Mouse (Mus musculus): Measurements from ENCODE around the gene Auts2. TPM values are rescaled to one million over a fixed set of nuclear protein-coding genes. Genes with fewer than 3 reads are reported as not detected.

Gene Auts2
- total RNA-seq, 2 experiments from 2014 or later, result 103 to 156 TPM

DNA sequence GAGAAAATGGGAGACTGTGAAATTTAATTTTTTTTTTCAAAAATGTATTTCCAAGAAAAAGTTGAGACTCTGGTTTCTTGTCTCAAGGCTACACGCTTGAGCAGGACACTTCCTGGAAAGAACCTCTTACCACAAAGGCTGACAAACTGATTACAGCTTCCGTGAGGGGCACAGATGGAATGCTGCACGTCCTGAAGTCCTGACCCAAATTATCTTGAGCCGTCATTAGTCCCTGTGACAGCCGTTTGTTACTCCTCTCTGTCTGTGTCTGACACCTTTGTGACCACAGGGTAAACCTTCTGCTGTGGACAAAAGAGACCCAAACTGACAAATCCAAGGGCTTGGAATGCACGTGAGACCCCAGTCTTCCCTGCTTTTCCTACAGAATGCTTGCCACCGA is 587.1 kb downstream of the Auts2 start:
- no peak for DNase-seq (ENCODE audit: extremely low spot score in 1 of 2, low spot score in 1 of 2)

DNA sequence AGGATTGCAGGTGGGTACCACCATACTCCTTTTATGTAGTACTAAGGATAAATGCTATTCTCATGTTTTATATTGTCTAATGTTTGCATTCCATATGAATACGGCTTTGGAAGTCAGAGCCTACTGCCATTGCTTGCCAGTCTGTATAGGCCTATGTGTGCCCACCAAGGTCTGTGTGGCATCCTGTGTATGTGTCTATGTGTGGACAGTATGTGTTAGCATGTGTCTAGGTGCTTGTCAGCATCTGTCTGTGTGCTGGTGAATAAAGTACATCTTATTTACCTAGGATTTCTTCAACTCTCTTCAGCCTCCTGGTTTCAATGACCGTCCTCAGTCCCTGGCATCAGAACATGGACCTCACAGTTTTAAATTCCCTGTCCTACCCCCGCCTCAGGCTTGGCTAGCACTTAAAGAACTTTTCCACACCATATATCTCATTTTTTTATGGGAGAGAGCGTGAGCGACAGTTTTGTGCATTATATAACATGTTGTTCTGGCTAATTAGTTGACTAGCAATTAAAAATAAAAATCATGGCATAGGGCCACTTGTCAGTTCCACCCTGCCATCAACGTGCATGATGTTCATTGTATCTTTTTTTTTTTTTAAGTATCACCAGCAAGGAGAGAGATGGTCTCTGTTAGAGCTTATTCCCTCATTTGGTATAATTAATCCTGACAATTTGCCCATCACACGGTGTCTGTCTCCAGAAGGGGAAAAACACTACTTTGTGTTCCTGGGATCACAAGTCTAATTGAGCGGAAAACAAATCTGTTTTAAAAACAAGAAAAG is 587.7 kb downstream of the Auts2 start:
- no peak for DNase-seq (ENCODE audit: extremely low spot score in 1 of 2, low spot score in 1 of 2)

DNA sequence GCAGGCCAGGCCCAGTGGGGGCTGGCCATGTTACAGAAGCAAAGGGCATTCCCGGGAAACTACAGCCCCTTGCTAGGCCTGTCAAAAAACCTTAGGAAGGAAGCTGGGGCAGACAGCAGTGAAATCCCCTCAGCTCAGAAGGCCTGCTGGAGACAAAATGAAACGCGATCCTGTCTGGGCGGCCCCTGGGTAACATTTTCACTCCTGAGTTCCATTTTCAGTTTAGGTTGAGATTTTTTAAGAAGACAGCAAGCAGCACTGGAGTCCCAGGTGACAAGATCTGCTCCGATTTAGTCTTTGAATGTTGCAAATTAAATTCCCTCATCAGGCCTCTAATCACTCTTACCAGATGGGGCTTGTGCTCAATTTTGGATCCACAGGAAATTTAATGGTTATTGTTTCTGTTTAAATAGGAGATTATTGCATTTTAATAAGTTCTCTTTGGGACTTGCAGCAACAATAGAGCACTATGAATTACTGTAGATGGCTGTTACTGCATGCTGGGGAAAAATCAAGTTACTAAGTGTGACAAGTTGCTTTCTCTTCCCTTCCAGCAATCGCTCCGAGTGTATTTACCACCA is 594.5 kb downstream of the Auts2 start:
- no peak for DNase-seq (ENCODE audit: extremely low spot score in 1 of 2, low spot score in 1 of 2)

DNA sequence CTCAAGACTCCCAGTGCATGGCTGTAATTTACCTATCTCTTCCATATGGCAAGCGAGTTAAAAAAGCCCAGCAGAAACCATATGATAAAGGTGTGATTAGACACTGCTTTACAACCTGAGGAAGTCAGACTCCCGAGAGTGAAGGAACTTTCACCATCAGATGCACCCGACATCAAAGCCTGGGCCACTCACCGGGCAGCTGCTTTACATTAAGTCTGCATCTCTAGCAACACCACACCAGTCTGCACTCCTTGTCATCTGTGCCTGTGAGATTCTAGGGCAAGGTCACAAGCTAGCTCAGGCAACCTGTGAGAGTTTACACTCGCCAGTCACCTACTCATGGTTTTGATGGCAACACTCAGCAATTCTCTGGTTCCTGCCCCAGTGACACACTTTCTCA is 596.3 kb downstream of the Auts2 start:
- DNase-seq (ENCODE audit: extremely low spot score in 1 of 2, low spot score in 1 of 2), result no peak

DNA sequence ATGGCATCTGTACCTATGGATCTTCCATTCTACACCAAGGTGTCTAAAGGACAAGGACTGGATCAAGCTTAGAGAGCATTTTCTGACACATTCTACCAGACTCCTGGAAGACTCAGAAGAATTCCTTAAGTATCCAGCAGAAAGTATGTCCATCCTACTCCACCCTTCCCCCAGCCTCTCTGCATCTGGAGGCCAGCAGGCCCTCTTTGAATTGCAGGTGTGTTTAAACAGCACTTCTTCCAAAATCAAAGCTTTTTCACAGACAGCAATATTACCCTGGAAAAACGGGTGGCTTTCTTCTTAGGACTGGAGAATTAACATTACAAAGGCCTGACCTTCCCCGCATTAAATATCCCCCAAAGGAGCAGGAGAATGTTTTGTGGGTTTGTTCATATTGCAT is 598.4 kb downstream of the Auts2 start:
- no peak for DNase-seq (ENCODE audit: extremely low spot score in 1 of 2, low spot score in 1 of 2)

DNA sequence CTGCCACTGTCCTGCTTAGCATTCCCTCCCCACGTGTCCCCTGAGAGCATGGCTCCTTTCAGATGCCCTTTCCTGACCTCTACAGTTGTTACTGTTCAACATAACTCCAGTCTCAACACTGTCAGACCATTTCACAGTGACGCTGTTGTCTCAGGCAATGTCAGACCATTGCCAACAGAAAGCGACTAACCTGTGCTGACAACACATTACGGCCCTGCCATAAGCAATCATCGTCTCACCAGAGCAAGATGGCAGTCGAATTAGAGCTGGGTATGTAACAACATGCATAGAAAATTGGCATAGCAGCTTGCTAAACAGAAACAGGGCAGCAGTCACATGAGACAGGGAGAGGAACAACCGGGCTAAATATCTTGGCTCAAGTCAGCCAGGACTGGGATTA is 614.4 kb downstream of the Auts2 start:
- no peak for DNase-seq (ENCODE audit: extremely low spot score in 1 of 2, low spot score in 1 of 2)

DNA sequence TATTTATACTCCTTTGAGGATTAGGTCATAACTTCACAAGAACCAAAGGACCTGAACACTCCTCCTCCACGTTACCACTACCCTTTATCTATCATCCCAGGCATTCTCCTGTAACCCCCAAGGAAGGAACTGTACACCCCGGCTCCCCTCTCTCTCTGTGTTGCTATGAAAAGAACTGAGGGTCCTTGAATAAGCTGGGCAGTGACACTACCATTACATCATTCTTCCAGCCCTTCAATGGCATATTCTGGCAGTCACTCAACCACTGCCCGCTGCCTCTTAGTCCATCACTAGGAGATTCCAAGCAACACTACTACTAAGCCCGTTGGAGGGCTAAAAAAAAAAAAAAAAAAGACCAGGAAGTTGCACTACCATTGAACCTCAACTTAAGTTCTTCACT is 620.4 kb downstream of the Auts2 start:
- DNase-seq (ENCODE audit: extremely low spot score in 1 of 2, low spot score in 1 of 2), result no peak

DNA sequence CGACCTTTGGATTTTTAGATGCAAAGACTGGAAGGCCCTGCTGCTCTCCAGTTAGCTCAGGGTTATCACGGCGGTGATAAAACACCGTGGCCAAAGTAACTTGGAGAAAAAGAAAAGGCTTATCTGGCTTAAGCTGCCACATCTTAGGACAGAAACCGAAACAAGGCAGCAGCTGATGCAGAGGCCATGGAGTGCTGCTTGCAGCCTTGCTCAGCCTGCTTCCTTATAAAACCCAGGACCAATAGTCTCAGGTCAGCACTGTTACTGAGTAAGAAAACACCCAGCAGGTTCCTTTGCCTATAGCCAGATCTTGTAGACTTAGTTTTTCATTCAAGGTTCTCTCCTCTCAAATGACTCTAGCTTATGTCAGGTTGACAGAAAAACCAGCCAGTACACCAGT is 621.0 kb downstream of the Auts2 start:
- no peak for DNase-seq (ENCODE audit: extremely low spot score in 1 of 2, low spot score in 1 of 2)

DNA sequence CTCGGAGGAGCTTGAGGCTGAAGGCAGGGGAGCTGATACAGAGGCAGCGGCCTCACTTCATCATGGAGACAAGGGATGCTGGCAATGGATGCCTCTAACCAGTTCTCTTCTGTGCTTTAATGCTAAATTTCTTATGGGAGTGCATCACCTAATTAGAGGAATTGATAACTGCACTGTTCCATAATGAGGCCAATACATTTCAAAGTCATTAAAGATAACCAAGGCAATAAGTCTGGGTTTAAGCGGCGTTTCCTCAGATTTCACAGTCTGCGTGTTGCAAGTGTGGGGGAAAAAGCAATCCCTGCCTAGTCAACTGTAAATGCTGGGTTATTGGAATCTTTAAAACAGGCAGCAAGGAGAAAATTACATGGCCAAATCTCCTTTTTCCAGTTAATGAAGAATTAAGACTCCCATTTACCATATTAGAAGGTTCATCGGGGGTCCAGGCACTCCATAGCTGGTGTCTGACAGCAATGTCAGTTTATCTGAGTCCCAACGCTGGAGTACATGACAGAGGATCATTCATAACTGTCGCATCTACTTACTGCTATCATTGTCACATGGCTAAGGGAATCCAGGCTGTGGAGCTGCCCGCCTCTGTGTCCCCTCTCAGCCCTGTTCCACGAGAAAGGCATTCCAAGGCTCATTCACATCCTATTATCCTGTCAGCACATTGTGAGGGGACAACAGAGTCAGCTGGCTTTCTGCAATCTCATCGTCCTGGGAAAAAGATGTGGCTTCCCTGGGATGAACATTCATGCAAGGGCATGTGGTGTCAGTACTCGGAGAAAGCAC is 623.0 kb downstream of the Auts2 start:
- no peak for DNase-seq (ENCODE audit: extremely low spot score in 1 of 2, low spot score in 1 of 2)

DNA sequence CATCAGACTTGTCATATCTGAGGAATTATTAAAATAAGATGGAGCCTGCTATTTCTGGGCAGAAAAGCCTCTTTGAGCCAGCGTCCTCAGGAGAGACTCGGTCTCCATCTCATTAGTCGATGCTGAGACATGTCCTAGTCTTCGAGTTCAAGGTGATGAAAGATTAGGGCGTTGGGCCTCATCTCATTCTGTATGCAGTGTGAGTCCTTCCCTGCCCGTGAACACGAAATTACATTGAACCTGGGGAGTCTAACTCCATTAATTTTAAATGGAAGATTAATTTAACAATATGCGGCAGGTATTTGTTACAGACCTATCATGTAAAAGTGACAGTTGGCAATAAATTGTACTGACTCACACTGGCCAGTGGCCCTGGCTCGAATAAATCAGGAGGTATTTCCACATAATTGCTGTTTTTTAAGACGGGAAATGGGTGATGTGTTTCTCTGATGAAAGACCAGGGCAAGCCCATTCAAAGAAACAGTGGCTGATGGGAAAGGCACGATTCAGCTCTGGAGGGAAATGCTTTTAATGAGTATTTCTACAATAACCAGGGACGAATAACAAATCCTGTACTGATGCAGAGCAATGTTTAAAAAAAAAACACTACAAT is 626.2 kb downstream of the Auts2 start:
- no peak for DNase-seq (ENCODE audit: extremely low spot score in 1 of 2, low spot score in 1 of 2)

DNA sequence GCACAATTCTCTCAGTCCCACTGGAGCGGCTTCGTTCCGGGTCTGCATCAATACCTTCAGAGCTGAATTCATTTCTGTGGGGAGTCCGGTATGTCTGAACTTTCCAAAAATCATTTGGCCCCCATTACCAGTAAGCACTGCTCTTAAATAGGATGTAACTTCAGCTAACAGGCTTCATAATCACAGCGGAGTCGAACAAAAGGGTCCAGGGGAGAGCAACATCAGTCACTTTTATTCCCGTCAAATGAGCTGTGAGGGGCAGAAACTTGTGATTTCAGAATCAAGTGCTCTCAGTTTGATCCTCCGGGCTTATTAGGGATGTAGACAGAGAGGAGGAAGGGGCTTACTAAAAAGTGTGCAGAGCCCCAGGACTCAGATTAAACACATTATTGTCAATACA is 629.6 kb downstream of the Auts2 start:
- no peak for DNase-seq (ENCODE audit: extremely low spot score in 1 of 2, low spot score in 1 of 2)

DNA sequence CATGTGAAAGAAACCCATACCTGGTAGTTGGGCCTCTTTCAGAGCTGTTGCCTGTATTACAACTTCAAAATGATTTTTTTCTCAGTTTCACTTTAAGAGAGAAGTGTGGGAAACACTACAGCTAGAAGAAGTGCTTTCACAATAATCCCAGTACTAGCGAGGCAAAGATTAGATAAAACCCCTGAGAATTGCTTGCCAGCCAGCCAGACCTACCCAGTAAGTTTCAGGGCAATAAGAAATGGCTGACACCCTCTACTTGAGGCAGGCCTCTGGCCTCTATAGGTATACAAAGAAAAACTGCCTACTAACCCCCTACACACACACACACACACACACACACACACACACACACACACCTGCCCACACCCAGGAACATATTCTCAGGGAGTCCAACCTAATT is 630.2 kb downstream of the Auts2 start:
- DNase-seq (ENCODE audit: extremely low spot score in 1 of 2, low spot score in 1 of 2), result no peak

DNA sequence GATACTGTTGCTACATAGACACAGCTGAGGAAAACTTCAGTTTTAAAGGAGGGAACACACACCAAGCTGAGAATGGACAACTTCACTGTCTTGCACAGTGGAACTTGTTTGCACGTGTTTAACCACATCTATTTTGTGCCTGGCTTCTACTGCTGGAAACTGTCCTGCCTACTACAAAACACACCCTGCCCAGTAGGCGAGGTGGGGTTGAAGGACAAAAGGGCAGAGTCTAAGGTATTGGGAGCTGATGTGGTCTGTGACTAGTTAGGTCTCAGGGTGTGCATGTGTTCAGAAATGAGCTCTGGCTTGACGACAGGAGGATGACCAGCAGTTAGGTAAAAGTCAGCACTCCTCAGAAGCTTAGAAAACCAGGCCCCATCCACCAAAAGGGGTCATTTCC is 636.8 kb downstream of the Auts2 start:
- no peak for DNase-seq (ENCODE audit: extremely low spot score in 1 of 2, low spot score in 1 of 2)

DNA sequence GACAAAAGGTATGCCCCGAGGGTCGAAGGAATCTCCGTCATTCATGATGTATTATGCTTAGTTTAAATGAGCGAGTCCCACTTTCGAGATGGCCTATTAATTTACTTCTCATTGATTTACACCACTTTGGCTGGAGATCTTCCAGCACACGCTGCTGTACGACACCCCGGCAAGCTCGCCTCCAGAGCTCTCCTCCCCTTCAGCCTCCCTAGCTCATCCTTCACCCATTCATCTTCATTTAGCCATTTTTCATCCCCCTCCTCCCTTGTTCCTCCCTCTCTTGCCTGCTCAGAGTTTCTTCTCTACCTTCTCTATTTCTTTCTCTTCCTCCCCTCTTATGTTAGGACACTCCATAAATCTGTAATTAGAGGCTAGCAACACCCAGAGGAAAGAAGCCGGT is 638.7 kb downstream of the Auts2 start:
- no peak for DNase-seq (ENCODE audit: extremely low spot score in 1 of 2, low spot score in 1 of 2)

DNA sequence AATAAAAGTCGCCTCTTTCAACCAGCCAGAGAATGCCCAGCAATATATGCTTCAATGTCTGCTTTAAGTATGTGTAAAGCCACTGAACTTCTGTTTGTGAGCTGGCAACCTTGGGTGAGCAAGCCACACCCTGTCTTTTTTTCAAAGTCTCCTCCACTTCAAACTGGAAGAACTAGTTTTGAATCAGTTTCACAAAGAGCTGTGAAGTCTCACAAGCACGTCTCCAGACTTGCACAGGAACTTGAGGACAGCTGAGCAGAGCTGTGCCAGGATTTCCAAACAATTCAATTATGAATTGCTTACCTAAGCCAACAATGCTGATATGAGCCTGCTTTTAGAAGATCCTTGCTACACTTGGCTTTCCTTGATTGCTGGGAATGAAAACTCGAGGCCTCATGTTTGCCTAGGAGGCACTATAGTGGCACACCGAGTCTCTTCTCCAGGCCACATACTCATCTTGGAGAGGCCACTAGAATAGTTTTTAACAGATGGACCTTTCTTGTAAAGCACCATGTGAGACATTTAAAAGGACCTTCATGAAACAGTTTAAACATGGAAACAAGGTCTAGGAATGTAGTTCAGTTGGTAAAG is 645.0 kb downstream of the Auts2 start:
- no peak for DNase-seq (ENCODE audit: extremely low spot score in 1 of 2, low spot score in 1 of 2)

DNA sequence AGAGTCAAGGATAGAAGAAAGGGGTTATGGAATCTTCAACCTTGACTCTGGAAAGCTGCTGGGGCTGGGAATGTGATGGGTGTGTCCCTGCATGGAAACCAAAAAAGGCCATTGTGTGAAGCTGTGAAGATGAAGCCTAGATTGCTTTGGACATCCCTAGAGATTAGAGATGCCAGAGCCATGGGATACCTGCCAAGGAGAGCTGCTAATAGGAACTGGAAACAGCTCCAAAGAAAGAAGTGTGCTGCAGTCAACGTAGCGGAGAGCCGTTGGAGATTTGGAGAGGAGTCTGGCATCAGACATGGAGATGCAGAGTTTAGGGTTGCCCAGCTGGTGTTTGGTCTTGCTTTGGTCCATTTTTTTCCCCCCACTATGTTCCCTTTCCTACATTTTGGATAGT is 656.5 kb downstream of the Auts2 start:
- DNase-seq (ENCODE audit: extremely low spot score in 1 of 2, low spot score in 1 of 2), result no peak

DNA sequence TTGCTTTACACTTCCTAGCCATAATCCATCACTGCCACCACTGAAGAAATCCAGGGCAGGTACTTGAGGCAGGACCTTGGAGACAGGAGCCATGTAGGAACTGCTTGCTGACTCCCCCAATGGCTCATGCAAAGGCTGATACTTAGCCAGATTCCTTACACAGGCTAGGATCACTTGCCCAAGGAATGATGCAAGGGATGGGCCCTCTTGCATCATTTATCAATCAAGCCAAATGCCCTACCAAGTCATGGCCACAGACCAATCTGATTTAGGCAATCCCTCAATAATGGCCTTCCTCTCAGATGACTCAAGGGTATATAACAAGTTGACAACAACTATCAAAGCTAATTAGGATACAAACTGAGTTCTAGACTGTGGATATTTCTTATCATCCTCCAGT is 666.6 kb downstream of the Auts2 start:
- DNase-seq (ENCODE audit: extremely low spot score in 1 of 2, low spot score in 1 of 2), result no peak

DNA sequence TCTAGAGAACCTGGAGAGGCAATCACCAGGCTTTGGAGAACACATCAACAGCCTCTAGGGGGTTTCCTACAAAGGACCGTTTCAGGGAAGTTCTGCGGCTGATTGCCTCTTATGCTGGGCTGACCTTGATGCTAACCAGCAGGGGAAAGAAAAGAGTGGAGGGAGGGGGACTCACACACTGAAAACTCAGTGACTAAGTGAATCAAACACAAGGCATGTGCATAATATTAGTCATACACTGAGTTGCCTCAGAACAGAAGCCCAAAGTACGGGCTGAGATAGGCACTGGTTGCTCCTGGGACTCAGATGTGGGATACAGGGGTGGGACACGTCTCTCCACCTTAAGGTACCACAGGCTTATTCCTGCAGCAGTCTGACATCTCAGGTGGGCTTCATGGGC is 667.2 kb downstream of the Auts2 start:
- DNase-seq (ENCODE audit: extremely low spot score in 1 of 2, low spot score in 1 of 2), result no peak

DNA sequence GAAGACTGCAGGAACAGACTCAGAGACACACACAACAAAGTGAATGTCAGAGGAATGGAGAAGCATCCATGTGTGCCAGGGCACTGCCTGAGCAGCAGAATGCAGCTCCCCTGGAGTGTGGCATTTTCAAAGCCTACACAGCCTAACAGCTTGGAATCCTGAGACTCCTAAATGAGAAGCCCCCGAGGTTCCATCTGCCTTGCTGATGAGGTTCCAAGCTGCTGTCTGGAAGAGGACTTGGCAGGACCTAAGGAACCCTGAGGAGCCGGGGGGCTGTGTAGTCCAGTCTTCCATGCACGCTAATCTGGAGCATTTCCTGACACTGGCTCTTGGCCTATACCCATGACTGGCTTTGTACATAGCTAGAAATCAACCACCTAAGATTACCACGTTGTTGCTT is 670.0 kb downstream of the Auts2 start:
- DNase-seq (ENCODE audit: extremely low spot score in 1 of 2, low spot score in 1 of 2), result peak in 1 of 2 experiments; percentile 12

DNA sequence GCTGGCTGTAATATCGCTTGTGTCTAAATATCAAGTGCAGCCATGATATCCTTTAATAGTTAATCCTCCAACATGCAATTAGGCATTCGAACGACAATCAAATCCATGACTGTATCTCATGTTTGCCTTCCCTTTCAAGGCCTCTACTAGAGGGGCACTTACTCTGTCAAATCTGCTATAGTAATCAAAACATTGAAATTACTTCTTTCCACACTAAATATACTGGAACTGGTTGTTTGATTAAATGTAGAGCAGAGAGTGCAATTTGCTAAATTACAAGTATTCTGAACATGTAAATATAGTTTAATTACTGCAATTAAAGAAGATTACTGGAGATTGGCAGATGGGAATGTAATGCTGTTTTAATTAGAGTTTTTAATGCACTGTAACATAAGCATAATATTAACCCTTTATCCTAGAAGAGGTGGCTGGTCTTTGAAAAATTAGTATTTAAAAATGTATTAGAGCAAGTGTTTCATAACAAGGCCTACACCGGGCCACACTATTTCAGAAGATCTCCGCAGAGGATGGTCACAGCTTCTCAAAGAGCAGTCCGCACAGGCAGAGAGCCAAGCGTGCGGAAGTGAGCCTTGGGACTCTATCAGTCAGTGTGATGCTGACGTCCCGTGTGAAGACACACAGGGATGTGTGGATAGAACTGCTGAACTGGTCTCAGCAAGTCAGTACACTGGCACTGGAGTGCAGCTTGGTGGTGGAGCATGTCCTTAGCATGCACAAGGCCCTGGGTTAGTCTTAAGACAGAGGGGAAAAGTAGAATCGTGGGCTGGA is 673.2 kb downstream of the Auts2 start:
- DNase-seq (ENCODE audit: extremely low spot score in 1 of 2, low spot score in 1 of 2), result no peak
